Mouse (Mus musculus) embryonic fibroblast, embryonic 13.5 days (primary cell): ENCODE results near the gene Ufc1.
A peak's percentile ranks its signal among the peaks of the same experiment; 100 is the strongest.

ENCODE experiments used
- CTCF ChIP-seq: IDR thresholded peaks from 2 replicates; pipeline ENCODE4 v1.5.1; 2011; ENCODE audit warnings: mild to moderate bottlenecking, control low read depth, low read length, moderate library complexity, borderline replicate concordance; ENCODE audit not compliant: insufficient read depth
- POLR2A ChIP-seq: IDR thresholded peaks from 2 replicates; pipeline ENCODE4 v1.6.1; 2011; ENCODE audit warnings: low read depth, mild to moderate bottlenecking, control low read depth, low read length, moderate library complexity

DNA sequence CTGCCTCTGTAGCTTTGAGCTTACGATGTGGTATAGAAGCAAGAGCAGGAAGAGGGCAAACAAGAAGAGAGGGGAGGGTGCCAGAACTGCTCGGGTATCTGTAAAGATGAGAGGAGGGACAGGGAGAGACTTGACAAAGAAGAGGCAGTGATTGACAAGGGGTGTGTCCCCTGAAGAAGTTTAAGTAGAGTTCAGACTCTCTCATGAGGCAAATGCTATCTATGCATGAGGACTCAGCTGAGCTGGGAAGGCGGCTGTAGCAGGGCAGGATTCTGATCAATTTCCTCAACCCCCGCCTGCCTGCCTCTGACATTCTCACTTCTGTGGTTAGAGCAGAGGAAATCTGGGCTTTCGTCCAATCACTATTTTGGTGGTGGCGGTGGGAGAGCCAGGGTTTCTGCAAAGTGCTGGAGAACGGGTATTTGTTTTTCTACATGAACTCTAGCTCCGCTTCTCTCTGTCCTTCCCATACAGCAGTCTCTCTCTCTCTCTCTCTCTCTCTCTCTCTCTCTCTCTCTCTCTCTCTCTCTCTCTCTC, 32.2 kb downstream of the Ufc1 start:
- no peak for TF ChIP-seq CTCF
- peak; percentile 64 for TF ChIP-seq POLR2A
